Mouse (Mus musculus): ENCODE results near the gene Rgs8.

Gene Rgs8

DNA sequence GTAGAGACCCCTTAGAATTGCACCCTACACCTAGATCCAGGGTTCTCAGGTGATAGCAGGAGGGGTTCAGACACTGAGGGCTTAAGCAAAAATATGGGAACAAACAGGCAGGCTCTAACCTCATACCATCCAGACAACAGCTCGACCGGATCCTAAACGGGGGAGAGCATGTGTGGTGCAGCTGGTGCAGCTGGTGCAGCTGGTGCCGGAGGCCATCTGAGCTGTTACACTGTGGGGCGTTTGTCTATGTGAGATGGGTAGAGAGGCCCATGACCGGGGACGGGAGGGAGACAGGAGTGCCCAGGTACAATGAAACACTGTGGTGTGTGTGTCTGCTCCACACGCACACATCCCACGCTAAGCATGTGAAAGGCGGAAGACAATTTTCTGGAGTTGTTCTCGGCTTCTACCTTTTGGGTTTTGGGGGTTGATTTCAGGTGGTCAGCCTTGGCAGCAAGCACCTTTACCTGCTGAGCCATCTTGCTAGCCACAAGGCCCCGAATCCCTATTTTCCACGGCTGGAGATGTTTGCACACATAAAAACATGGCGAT, 93.4 kb downstream of the Rgs8 start:
- DNase-seq (ENCODE audit: low spot score): no peak

DNA sequence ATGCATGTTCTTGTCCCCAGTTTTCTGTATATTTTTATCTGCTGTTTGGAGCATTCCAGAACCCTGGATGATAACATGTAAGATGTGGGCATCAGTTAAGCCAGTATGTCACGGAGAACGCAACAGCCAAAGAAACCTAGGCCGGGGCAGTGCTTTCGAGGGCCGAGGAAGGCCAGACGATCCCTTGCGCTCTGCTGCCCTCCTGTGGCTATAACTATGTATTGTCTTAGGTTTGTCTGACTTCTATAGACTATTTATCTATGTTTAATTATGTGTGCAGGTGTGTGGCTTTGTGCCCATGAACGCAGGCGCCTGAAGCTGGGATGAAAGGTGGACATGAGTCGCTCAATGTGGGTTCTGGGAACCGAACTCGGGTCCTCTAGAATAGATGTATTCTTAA, 93.9 kb downstream of the Rgs8 start:
- peak; percentile 65 for DNase-seq (ENCODE audit: low spot score)

DNA sequence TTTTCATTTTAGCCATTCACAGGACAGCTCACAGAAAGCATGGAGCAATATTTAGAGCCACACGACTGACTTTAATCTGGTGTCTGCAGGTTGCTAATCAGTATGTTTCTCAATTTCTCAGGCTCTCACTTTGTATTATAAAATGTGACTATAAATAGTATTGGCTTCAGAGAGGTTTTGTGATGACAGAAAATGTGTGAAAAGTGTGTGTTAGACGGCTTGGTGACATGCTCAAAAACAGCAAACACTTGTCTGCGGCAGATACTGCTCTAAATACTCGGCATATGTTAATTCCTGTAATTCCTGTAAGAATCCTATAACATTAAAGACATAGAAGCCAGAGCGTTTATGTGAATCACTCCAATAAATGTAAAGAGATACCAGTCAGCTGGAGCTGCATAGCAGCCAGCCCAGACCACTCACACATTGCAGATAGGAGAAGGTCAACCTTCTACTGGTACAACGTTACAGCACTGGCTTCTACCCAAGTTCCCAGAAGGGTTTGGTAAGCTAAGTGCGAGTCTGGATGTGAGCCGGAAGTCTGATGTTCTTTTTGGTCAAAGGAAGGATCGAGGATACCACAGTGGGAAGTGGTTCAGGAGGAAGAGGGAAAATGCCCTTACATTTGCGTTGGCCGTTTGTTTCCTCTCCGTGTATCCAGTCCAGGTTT, 95.2 kb downstream of the Rgs8 start:
- DNase-seq (ENCODE audit: low spot score): no peak

DNA sequence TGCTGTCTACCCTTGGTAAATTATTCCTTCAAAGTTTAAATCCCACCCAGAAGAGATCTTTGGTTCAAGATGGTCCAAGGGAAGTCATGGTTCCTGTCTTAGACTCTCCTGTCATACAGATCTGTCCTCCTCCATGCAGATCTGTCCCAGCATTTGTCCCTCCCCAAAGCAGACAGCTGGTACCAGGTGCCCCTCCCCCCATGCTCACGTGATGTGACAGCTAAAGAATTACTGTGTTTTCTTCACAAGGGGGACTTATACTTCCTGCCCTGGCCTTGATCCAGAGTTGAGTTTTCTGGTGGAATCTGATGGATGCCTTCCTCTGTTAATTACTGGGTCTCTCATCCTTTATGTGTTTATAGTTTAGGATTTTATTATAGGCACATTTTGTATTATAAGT, 95.7 kb downstream of the Rgs8 start:
- no peak for DNase-seq (ENCODE audit: low spot score)

DNA sequence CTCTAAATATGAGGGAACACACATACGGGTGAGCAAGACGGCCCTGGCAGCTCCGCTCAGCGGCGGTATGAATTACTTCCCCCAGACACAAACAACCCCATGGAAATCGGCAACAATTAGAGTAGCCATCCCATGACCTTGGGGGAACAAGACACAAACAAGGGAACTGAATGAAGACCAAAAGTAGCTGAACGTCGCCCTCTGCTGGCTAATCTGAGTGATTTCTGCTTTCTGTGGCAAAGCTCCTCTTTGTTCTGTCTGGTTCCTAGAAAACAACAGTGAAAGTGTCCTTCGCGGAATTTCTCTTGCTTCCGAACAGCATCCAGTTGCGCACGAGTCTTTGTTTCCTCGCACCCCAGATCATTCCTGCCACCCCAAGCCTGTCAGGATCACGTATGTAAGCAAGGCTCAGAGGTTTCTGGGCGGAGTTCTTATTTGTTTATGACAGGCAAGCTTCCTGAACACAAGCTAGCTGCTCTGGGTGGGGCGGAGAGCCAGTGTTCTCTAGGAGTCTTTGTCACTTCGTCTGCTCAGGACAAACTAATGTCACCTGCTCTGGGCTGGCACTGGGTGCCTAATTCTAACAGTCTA, 96.5 kb downstream of the Rgs8 start, which contains the start of gene Rnasel:
TSS of gene Rnasel (plus strand) at position 216 of the 591 bp plus-strand sequence.
- DNase-seq (ENCODE audit: low spot score): peak; percentile 38

Measured in MN1 (cell line).